Mouse (Mus musculus) kidney, postnatal 0 days (tissue): ENCODE measurements around the gene Klf16. TPM values are rescaled to one million over a fixed set of nuclear protein-coding genes. Genes with fewer than 3 reads are reported as not detected.

Experiments used
- ATAC-seq: fragments of 200-750 bp; cut with Nextera tagmentation; replicated peaks from 2 replicates; pipeline ENCODE4 v1.8.0; 2017; ENCODE audit warnings: low read depth, moderate number of reproducible peaks, moderate TSS enrichment, moderate library complexity; ENCODE audit not compliant: low FRiP score
- DNase-seq: peaks from one replicate; pipeline ENCODE4 v3.0.0-alpha.2; 2016; ENCODE audit warnings: low spot score
- H3K27ac ChIP-seq: fragments of 300-500 bp; sonication (generic); 2 replicates; pipeline ENCODE4 v1.5.1; 2014; ENCODE audit warnings: mild to moderate bottlenecking
- H3K27me3 ChIP-seq: fragments of 300-500 bp; sonication (generic); 2 replicates; pipeline ENCODE4 v1.6.1; 2014; ENCODE audit warnings: low read length, mixed read lengths; ENCODE audit not compliant: insufficient read depth
- H3K36me3 ChIP-seq: fragments of 300-500 bp; sonication (generic); 2 replicates; pipeline ENCODE4 v1.6.1; 2014; ENCODE audit warnings: low read length, mixed read lengths; ENCODE audit not compliant: insufficient read depth
- H3K4me1 ChIP-seq: fragments of 300-500 bp; sonication (generic); replicated peaks from 2 replicates; pipeline ENCODE4 v1.6.1; 2014; ENCODE audit warnings: antibody characterized with exemption, low read length, mixed read lengths; ENCODE audit not compliant: insufficient read depth
- H3K4me2 ChIP-seq: fragments of 300-500 bp; sonication (generic); 2 replicates; pipeline ENCODE4 v1.6.1; 2014; ENCODE audit warnings: mild to moderate bottlenecking, low read length, moderate library complexity, mixed read lengths
- H3K4me3 ChIP-seq: fragments of 300-500 bp; sonication (generic); replicated peaks from 2 replicates; pipeline ENCODE4 v1.5.1; 2014; ENCODE audit warnings: low read depth, low read length
- H3K9ac ChIP-seq: fragments of 300-500 bp; sonication (generic); 2 replicates; pipeline ENCODE4 v1.6.1; 2014; ENCODE audit warnings: low read depth, low read length
- H3K9me3 ChIP-seq: fragments of 300-500 bp; sonication (generic); replicated peaks from 2 replicates; pipeline ENCODE4 v1.6.1; 2016; ENCODE audit warnings: low read length, inconsistent platforms, mixed read lengths
- CTCF ChIP-seq: IDR thresholded peaks from 2 replicates; pipeline ENCODE4 v1.5.1; 2016; ENCODE audit warnings: antibody characterized with exemption, low read depth, mild to moderate bottlenecking, moderate library complexity
- WGBS: fragments of 180-500 bp; shearing (Covaris S2); extraction: QIAGEN DNeasy Blood & Tissue Kit; methylation state at CpG from one replicate; pipeline ENCODE4 v1.1.7; 2014; 5-methylcytosine and 5-hydroxymethylcytosine counted together
- polyA plus RNA-seq: library from polyadenylated mRNA; unstranded; fragments of >200 nt; fragmentation: Nextera tagmentation; extraction: Ambion mirVana; gene quantifications from 2 replicates; pipeline ENCODE4 v1.2.1, GENCODE M21; 2015

Klf16 gene
- polyA plus RNA-seq, 1 experiment from 2014 or later = 8.8 TPM

DNA sequence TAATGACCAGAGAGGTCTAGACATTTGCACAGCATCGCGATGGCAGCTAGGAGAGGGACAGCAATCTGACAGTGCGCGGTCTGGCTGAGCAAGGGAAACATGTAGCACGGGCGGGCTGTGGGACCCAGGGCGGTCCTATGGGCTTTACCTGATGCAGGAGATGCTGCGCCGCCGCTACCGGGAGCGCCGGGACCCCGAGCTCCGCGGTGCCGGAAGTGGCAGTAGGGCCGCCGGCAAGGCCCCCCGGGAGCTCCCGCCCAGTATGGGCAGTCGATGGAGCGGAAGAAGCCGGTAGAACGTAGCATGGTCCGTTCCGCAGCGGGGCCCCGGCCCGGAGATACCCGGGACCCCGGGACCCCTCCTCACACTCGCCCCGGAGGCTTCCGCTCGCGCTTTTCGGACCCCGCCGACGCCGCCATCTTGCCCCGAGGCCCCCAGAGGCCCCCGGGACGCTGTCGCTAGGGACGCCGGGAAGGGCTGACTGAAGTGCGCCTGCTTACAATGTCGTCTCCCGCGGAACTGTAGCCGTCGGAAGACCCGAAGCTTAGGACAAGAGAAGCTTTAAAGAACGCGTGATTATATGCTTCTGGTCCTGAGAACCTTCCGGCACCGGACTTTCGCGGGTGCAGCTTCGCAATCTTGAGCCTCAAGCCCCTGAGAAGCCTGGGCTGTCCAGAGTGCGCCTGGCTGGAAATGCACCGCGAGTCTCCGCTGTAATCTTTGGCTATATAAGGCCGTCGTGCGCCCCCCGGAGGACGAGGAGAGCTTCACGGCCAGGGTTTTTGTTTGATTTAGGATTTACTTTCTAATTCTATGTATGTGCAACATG is 15.8 kb downstream of the Klf16 start, which contains the start of gene Rexo1:
Gene Rexo1 (minus strand): TSS at position 445 of the 829 bp plus-strand sequence.
- WGBS = under 1% methylated on average over 57 of the region's 72 CpGs

DNA sequence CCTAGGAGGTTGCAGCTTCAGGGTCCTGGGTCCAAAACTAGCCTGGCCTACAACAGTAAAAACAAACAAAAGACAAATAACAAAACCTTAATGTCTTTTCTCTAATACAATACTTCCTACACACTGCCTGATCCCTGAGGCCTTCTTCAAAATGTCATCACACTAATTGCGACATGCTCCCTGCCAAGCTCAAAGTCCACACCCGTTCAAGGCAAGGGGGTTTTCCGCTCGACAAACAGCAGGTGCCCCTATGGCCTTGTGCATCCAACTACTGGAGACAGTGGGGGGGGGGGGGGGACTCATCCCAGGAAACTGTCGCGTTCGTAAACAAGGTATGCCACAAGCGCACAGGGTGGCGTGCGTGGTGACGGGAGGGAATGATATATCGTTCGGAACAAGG is 16.5 kb downstream of the Klf16 start:
- H3K4me3 ChIP-seq = peak overlapping the region; percentile 85
- no peaks in the 10 kb centered on the region for H3K36me3 ChIP-seq
- H3K27ac ChIP-seq = peak overlapping the region; percentile 89
- peaks cover 15% of the 10 kb centered on the region for H3K4me1 ChIP-seq
- peak overlapping the region; percentile 98 for H3K9ac ChIP-seq
- H3K27me3 ChIP-seq = no peaks in the 10 kb centered on the region
- no peak for DNase-seq
- peak overlapping the region; percentile 89 for H3K4me2 ChIP-seq
- no peak for TF ChIP-seq CTCF
- no peak for ATAC-seq
- no peaks in the 10 kb centered on the region for H3K9me3 ChIP-seq
- WGBS = under 1% methylated on average over 13 of the region's 13 CpGs

More for the DNA sequence above, 15.8 kb downstream of the Klf16 start, which contains the start of gene Rexo1:
- Histone ChIP-seq H3K27me3 (no peaks in the 10 kb centered on the region), H3K4me2 (peak within 1 kb of the TSS; percentile 89), H3K9me3 (no peaks in the 10 kb centered on the region), H3K36me3 (no peaks in the 10 kb centered on the region), H3K4me1 (peaks cover 15% of the 10 kb centered on the region), H3K4me3 (peak within 1 kb of the TSS; percentile 85), H3K27ac (peak within 1 kb of the TSS; percentile 89), H3K9ac (peak within 1 kb of the TSS; percentile 98)
- DNase-seq (peak; percentile 98), ATAC-seq (peak; percentile 72)
- TF ChIP-seq CTCF = peak; percentile 82

DNA sequence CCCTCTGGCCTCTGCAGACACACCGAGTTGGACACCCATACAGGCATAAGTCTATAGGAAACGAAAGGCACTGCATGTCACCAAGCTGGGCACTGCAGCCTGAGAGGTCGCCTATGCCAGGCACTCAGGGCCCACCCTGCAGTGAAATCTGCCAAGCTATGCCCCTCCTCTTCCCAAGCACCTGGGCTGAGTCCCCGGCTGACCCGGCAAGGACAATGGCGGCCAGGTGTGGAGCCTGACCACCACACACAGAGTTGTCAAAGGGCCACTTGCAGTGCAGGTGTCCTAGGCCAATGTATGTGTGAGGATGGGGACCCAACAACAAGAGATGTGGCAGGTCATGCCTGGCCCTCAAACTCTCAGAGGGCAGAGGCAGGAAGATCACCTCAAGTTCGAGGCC is 17.7 kb downstream of the Klf16 start:
- Histone ChIP-seq H3K9ac (no peak overlapping the region), H3K27ac (no peak overlapping the region), H3K4me3 (no peak overlapping the region), H3K9me3 (no peaks in the 10 kb centered on the region), H3K4me2 (no peak overlapping the region), H3K36me3 (no peaks in the 10 kb centered on the region), H3K4me1 (peaks cover 15% of the 10 kb centered on the region), H3K27me3 (no peaks in the 10 kb centered on the region)
- TF ChIP-seq CTCF = no peak
- DNase-seq = no peak
- 91% methylated on average over 7 of the region's 7 CpGs for WGBS
- ATAC-seq = no peak

DNA sequence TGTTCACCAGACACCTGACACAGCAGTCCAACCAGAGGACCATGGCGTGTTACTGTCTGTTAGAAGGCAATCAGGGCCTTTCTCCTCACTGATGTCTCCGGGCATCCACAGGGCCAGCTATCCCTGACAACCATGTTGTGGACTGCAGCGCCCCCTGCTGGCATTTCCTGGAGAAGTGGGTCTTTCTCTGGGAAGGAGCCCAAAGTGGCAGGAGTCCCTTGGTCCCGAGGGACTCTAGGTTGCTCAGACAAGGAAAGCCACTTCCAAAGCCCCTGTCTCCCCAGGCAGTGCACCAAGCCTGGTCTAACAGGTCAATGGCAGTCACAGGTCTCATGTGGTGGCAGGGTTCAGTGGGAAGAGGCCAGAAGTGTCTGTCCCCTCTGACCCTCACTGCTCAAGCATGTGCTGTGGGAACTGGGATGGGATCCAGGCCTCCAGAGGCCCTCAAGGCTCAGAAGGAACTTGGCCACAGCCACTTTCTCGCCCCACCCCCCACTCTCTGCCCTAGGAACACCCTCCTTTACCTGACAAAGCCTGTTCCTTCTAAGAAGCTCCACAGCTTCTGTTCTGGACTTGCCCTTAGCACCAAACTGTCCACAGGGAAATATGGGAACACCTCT is 19.7 kb downstream of the Klf16 start:
- H3K4me3 ChIP-seq = no peak overlapping the region
- DNase-seq (peak; percentile 70), ATAC-seq (no peak)
- WGBS = 28% methylated on average over 5 of the region's 5 CpGs
- no peak overlapping the region for H3K4me2 ChIP-seq
- peak; percentile 82 for TF ChIP-seq CTCF
- H3K4me1 ChIP-seq = peaks cover 15% of the 10 kb centered on the region
- H3K9me3 ChIP-seq = no peaks in the 10 kb centered on the region
- H3K9ac ChIP-seq = no peak overlapping the region
- H3K36me3 ChIP-seq = no peaks in the 10 kb centered on the region
- H3K27ac ChIP-seq = no peak overlapping the region
- H3K27me3 ChIP-seq = no peaks in the 10 kb centered on the region

DNA sequence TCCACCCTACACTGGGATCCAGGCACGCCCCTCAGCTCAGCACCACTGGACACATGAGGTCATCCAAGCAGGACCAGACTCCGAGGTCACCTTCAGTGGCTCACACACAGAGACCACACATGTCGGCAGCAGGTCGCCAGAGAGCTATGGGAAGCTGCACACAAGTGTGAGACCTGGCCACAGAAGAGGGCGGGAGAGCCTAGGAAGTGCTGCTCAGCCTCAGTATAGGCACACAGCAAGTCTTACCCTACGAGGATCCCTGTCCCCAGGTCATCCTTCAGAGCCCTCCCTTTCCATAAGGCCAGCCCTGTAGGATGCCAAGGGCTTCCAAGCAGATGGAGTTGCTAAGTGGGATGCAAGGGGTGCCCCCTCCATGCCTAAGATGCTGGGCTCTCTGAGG is 23.1 kb downstream of the Klf16 start:
- 82% methylated on average over 6 of the region's 6 CpGs for WGBS
- no peak overlapping the region for H3K27ac ChIP-seq
- no peak overlapping the region for H3K4me3 ChIP-seq
- H3K9me3 ChIP-seq = no peaks in the 10 kb centered on the region
- ATAC-seq = no peak
- no peaks in the 10 kb centered on the region for H3K27me3 ChIP-seq
- peaks cover 8% of the 10 kb centered on the region; the same call in 1 of the 2 replicates for H3K36me3 ChIP-seq
- no peak for DNase-seq
- no peak for TF ChIP-seq CTCF
- no peak overlapping the region for H3K4me2 ChIP-seq
- 0 out of 2 replicates have a peak, but pooled peaks cover 6% of the 10 kb centered on the region for H3K4me1 ChIP-seq
- H3K9ac ChIP-seq = no peak overlapping the region

DNA sequence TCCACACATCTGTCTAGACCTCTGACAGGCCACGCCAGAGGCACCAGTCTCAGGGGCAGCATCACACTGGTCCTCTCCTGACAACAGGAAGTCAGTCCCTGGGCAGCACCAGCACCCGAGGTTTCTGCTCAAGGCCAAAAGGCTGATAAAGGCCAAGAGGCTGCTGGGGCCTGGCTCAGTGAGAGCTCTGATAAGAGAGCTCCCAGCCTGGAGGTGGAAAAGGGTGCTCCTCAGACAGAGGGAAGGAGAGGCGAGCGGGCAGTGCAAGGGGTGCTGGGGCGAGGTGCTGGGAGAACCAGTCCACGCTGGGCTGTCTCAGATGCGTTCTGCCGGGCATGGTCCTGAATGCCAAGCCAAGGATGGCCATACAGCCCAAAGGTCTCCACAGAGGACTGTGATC is 23.5 kb downstream of the Klf16 start:
- no peak for TF ChIP-seq CTCF
- Histone ChIP-seq H3K9ac (no peak overlapping the region), H3K9me3 (no peaks in the 10 kb centered on the region), H3K4me2 (no peak overlapping the region), H3K36me3 (peaks cover 10% of the 10 kb centered on the region; the same call in 1 of the 2 replicates), H3K4me3 (no peak overlapping the region), H3K27me3 (no peaks in the 10 kb centered on the region), H3K27ac (no peak overlapping the region), H3K4me1 (0 out of 2 replicates have a peak, but pooled peaks cover 6% of the 10 kb centered on the region)
- DNase-seq (no peak), ATAC-seq (no peak)
- 93% methylated on average over 8 of the region's 8 CpGs for WGBS
